Mouse (Mus musculus) c-Kit-positive CD71-negative TER-119-negative erythroid progenitor cells, embryonic 14.5 days (primary cell): ENCODE measurements around the gene Gm37240.

Experiments used
- DNase-seq: peaks from one replicate; pipeline ENCODE4 v3.0.0-alpha.2; 2013; ENCODE audit warnings: low read depth

Gm37240 gene

GRCm38 (mm10) chr3:85749348-85749747 is 138.0 kb downstream of the Gm37240 start:
- DNase-seq: no peak

- DNase-seq: no peak
Measured at GRCm38 (mm10) chr3:85748863-85749262, 138.5 kb downstream of the Gm37240 start.

- DNase-seq: no peak
Measured at GRCm38 (mm10) chr3:85746116-85746515, 141.2 kb downstream of the Gm37240 start.

- DNase-seq: no peak
Measured at GRCm38 (mm10) chr3:85741767-85742166, 145.6 kb downstream of the Gm37240 start.

- no peak for DNase-seq
Measured at GRCm38 (mm10) chr3:85738591-85738990, 148.7 kb downstream of the Gm37240 start.

- DNase-seq: no peak
Measured at GRCm38 (mm10) chr3:85733939-85734729, 153.2 kb downstream of the Gm37240 start.

GRCm38 (mm10) chr3:85727171-85727570 is 160.1 kb downstream of the Gm37240 start:
- no peak for DNase-seq

GRCm38 (mm10) chr3:85725971-85726370 is 161.3 kb downstream of the Gm37240 start:
- no peak for DNase-seq

GRCm38 (mm10) chr3:85725110-85725509 is 162.2 kb downstream of the Gm37240 start:
- no peak for DNase-seq

- no peak for DNase-seq
Measured at GRCm38 (mm10) chr3:85722581-85722980, 164.7 kb downstream of the Gm37240 start.

- DNase-seq: no peak
Measured at GRCm38 (mm10) chr3:85715764-85716297, 171.5 kb downstream of the Gm37240 start.

- DNase-seq: no peak
Measured at GRCm38 (mm10) chr3:85713936-85714709, 173.2 kb downstream of the Gm37240 start.

- DNase-seq: no peak
Measured at GRCm38 (mm10) chr3:85710695-85711094, 176.6 kb downstream of the Gm37240 start.

GRCm38 (mm10) chr3:85707421-85707820 is 179.9 kb downstream of the Gm37240 start:
- no peak for DNase-seq

GRCm38 (mm10) chr3:85703141-85703882 is 184.0 kb downstream of the Gm37240 start:
- DNase-seq: no peak

- DNase-seq: no peak
Measured at GRCm38 (mm10) chr3:85698496-85698895, 188.8 kb downstream of the Gm37240 start.

- DNase-seq: no peak
Measured at GRCm38 (mm10) chr3:85695056-85695455, 192.3 kb downstream of the Gm37240 start.

GRCm38 (mm10) chr3:85693013-85693412 is 194.3 kb downstream of the Gm37240 start:
- no peak for DNase-seq

GRCm38 (mm10) chr3:85691134-85691533 is 196.2 kb downstream of the Gm37240 start:
- no peak for DNase-seq

- DNase-seq: no peak
Measured at GRCm38 (mm10) chr3:85688341-85688740, 199.0 kb downstream of the Gm37240 start.

GRCm38 (mm10) chr3:85685271-85685670 is 202.0 kb downstream of the Gm37240 start:
- DNase-seq: no peak

- DNase-seq: no peak
Measured at GRCm38 (mm10) chr3:85683618-85684017, 203.7 kb downstream of the Gm37240 start.
